Mouse (Mus musculus): ENCODE data around the gene Chka. TPM values are rescaled to one million over a fixed set of nuclear protein-coding genes. Genes with fewer than 3 reads are reported as not detected.

Gene Chka
- total and polyA plus RNA-seq, 3 experiments, result 7.6 to 13.0 (median 10.1) TPM

GRCm38 (mm10) chr19:3905261-3905969 lies 53.8 kb downstream of the Chka start:
- Histone ChIP-seq H3K9ac (ENCODE audit: insufficient read depth, low read depth) (peak overlapping the region; percentile 71), H3K4me3 (replicated peaks in 1 of 3; ENCODE audit: low read depth in 2 of 3, low read length in 2 of 3, poor library complexity in 1 of 3) (peak overlapping the region; percentile 0 to 92 (median 75)), H3K4me2 (ENCODE audit: insufficient read depth, low read depth, poor library complexity, severe bottlenecking) (peak overlapping the region; percentile 84), H3K79me2 (replicated peaks; ENCODE audit: control insufficient read depth, extremely low read depth, insufficient read depth, poor library complexity, severe bottlenecking) (peaks cover 4% of the 10 kb centered on the region), H3K4me1 (ENCODE audit: control insufficient read depth in 1 of 2, insufficient read depth in 2 of 2) (peaks cover 6 to 44% of the 10 kb centered on the region in 2 experiments), H3K27ac (ENCODE audit: insufficient read depth, low read depth) (no peak overlapping the region), H3K36me3 (replicated peaks in 1 of 2; ENCODE audit: control insufficient read depth in 1 of 2, insufficient read depth in 1 of 2, low read length in 1 of 2) (peaks cover 56 to 70% of the 10 kb centered on the region in 2 experiments), H3K27me3 (replicated peaks) (no peaks in the 10 kb centered on the region), H3K9me3 (replicated peaks; ENCODE audit: low read length) (no peaks in the 10 kb centered on the region)
- in situ Hi-C loops (cut with MboI; ENCODE audit: low pct_ligation_motif_present, low pct_unique_long_range_greater_than_20kb, low sequenced_read_pairs) (loop anchor here (5.0 kb wide), 1 partner anchor 37 kb away; no protein-coding TSS in a partner anchor), dilution Hi-C loops (cut with MboI; ENCODE audit: extremely low pct_ligation_motif_present, extremely low pct_unique_long_range_greater_than_20kb, low sequenced_read_pairs) (no loop called here)
- TF ChIP-seq MEF2A (IDR thresholded peaks at IDR 0.05; ENCODE audit: borderline replicate concordance, low read depth, low read length) (peak; percentile 11; the same call in 1 of the 2 replicates), ELF1 (IDR thresholded peaks at IDR 0.05; ENCODE audit: low read depth, low read length) (no peak)
- DNase-seq (ENCODE audit: extremely low read depth), result peak; percentile 36

DNA sequence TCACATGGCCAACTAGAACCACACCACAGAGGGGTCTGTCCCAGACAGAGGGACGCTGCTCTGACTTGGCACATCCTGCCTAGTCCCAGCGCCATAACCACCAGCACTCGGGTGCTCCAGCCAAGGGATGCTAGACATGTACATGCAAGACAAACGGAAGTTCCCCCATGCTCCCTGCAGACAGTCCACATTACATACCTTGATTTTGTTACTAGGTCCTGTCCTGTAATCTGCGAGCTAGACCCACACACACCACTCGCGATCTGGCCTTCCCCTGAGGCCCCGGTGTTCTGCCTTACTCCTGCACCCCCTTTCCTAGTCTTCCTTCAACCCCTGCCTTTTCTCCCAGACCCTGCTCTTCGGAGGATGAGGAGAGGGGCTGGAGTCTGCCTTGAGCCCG lies 54.8 kb downstream of the Chka start:
- in situ Hi-C loops (cut with MboI; ENCODE audit: low pct_ligation_motif_present, low pct_unique_long_range_greater_than_20kb, low sequenced_read_pairs), result loop anchor here (5.0 kb wide), 1 partner anchor 36 kb away; no protein-coding TSS in a partner anchor

More for the DNA sequence above, 54.8 kb downstream of the Chka start:
- dilution Hi-C loops (cut with MboI; ENCODE audit: extremely low pct_ligation_motif_present, extremely low pct_unique_long_range_greater_than_20kb, low sequenced_read_pairs), result no loop called here
- Histone ChIP-seq H3K27ac (ENCODE audit: insufficient read depth, low read depth) (peak overlapping the region; percentile 13; the same call in 1 of the 2 replicates), H3K4me3 (replicated peaks in 1 of 3; ENCODE audit: low read depth in 2 of 3, low read length in 2 of 3, poor library complexity in 1 of 3) (peak overlapping the region; percentile 75 to 92 (median 90)), H3K4me1 (ENCODE audit: control insufficient read depth in 1 of 2, insufficient read depth in 2 of 2) (peaks cover 6 to 50% of the 10 kb centered on the region in 2 experiments), H3K4me2 (ENCODE audit: insufficient read depth, low read depth, poor library complexity, severe bottlenecking) (peak overlapping the region; percentile 84), H3K36me3 (replicated peaks in 1 of 2; ENCODE audit: control insufficient read depth in 1 of 2, insufficient read depth in 1 of 2, low read length in 1 of 2) (peaks cover 59 to 74% of the 10 kb centered on the region in 2 experiments), H3K27me3 (replicated peaks) (no peaks in the 10 kb centered on the region), H3K9ac (ENCODE audit: insufficient read depth, low read depth) (peak overlapping the region; percentile 71), H3K9me3 (replicated peaks; ENCODE audit: low read length) (no peaks in the 10 kb centered on the region), H3K79me2 (replicated peaks; ENCODE audit: control insufficient read depth, extremely low read depth, insufficient read depth, poor library complexity, severe bottlenecking) (peaks cover 4% of the 10 kb centered on the region)
- no peak for DNase-seq (ENCODE audit: extremely low read depth)
- TF ChIP-seq NRF1 (IDR thresholded peaks at IDR 0.05; ENCODE audit: low read depth, low read length) (no peak), MYC (IDR thresholded peaks at IDR 0.05; ENCODE audit: low read depth, low read length) (no peak), TBP (conservative IDR thresholded peaks at IDR 0.05; ENCODE audit: low read depth, low read length) (no peak), HCFC1 (IDR thresholded peaks at IDR 0.05; ENCODE audit: low read depth, low read length) (no peak), POLR2AphosphoS2 (IDR thresholded peaks at IDR 0.05; ENCODE audit: low read depth, low read length) (no peak), KAT2A (IDR thresholded peaks at IDR 0.05; ENCODE audit: insufficient replicate concordance, low read length) (no peak), ZNF384 (IDR thresholded peaks at IDR 0.05; ENCODE audit: low read depth, low read length) (no peak), ETS1 (conservative IDR thresholded peaks at IDR 0.05; ENCODE audit: low read depth, low read length) (no peak), USF2 (conservative IDR thresholded peaks at IDR 0.05; ENCODE audit: low read depth, low read length) (no peak), JUND (conservative IDR thresholded peaks at IDR 0.05; ENCODE audit: low read depth, low read length) (no peak), ZC3H11A (IDR thresholded peaks at IDR 0.05; ENCODE audit: low read depth, low read length) (no peak), POLR2A (IDR thresholded peaks at IDR 0.05; ENCODE audit: low read depth, low read length) (no peak), UBTF (IDR thresholded peaks at IDR 0.05; ENCODE audit: low read depth, low read length) (no peak), ZMIZ1 (IDR thresholded peaks at IDR 0.05; ENCODE audit: low read depth, low read length) (no peak), IRF4 (IDR thresholded peaks at IDR 0.05; ENCODE audit: low read depth, low read length) (no peak), PAX5 (IDR thresholded peaks at IDR 0.05; ENCODE audit: low read length) (no peak), RAD21 (IDR thresholded peaks at IDR 0.05; ENCODE audit: low read depth, low read length) (no peak)
